Mouse (Mus musculus) ovary, postnatal 10 days (tissue): ENCODE data around the gene Pomgnt2.
A peak's percentile ranks its signal among the peaks of the same experiment; 100 is the strongest.
"Not testable (repeated sequence)": the region's sequence is repeated elsewhere in the genome, so short reads cannot be mapped to it uniquely, and the experiment has no call there.

Source experiments
- DNase-seq: peaks from one replicate; pipeline ENCODE4 v3.0.0; 2022; ENCODE audit warnings: low spot score

The Pomgnt2 gene

DNA sequence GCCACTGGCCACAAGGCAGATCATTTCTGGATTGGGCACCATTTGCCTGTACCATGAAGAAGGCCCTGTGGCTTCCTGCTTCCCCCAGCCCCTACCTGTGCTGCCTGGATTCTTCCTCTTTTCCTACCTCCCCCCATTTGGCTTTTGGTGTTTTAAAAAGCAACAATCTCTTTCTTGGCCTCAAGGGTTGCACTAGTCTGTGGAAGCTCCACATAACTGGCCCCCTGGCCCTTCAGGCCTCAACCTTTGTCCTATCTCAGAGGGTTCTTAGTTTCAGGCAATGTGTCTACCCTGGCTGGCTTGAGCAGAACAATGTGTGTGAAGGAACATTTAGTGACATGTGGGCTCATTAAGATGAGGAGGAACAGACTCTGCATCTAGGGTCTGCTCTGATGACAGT lies at the start of gene Pomgnt2:
TSS of gene Pomgnt2 (minus strand) at position 101 of the 400 bp plus-strand sequence.
- no peak for DNase-seq

- DNase-seq: no peak
These were observed 42.9 kb upstream of the Pomgnt2 start for GRCm38 (mm10) chr9:122039848-122040247.

GRCm38 (mm10) chr9:122038631-122039030 lies 41.7 kb upstream of the Pomgnt2 start:
- no peak for DNase-seq

DNA sequence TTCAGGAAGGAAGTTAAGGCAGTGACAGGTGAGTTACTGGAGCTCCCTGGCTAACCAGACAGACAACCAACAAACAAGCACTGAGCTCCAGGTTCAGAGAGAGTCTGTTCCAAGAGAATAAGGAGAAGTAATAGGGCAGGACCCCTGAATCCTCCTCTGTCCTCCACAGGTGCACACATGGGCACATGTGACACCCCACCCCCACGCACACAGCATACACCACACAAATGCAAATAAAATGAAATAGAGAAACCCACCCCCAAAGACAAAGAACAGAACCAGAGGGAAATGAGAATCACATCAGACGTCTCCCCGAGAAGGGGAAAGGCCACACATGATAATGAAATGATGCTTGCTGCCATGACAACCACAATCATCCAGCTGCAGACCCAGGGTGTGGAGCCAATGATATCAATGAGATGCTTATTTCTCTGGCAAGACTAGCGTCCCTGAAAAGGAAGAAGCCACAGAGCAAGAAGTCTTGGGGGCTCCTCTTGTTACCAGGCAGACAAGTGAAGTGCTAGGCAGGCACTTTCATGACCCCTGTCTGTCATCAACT lies 39.7 kb upstream of the Pomgnt2 start:
- DNase-seq: no peak

- DNase-seq: no peak
These were observed 38.9 kb upstream of the Pomgnt2 start for GRCm38 (mm10) chr9:122035807-122036206.

GRCm38 (mm10) chr9:122034949-122035348 lies 38.0 kb upstream of the Pomgnt2 start:
- no peak for DNase-seq

DNA sequence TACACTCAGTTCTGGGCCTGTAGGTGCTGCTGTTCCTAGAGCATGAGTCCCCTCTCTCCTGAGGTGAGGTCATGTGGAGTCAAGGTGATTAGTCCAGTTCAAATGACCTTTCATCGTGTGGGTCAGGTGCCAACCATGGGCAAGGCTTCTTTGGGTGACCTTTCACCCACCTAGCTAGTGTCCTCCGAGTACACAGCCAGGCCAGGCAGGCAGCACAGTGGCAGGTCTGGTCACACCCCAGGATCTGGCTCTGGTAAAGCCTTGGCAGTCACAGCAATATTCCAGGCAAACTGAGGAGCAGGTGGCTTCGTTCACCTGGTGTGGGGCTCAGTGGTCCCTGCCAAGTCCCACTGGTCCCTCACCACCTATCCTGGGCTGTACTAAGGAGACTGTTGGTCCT lies 35.2 kb upstream of the Pomgnt2 start:
- DNase-seq: no peak

DNA sequence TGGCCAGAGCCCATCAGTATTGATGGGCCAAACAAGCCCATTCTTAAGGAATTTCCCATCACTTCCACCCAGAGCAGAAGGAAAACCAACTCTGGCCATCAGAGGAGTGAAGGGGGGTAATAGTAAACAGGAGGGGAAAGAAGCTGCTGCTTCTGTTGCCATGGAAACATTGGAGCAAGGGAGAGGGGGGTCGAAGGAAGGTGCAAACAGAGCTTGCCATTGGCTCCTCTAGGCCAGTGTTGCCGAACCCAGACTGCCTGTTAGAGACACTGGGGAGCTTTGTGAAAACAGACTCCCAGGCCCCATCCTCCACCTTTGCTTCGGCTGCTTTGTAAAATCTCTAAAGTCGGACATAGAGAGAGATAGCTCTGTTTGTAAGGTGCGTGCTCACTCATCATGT lies 33.8 kb upstream of the Pomgnt2 start:
- no peak for DNase-seq

GRCm38 (mm10) chr9:122029765-122030164 lies 32.9 kb upstream of the Pomgnt2 start:
- no peak for DNase-seq

DNA sequence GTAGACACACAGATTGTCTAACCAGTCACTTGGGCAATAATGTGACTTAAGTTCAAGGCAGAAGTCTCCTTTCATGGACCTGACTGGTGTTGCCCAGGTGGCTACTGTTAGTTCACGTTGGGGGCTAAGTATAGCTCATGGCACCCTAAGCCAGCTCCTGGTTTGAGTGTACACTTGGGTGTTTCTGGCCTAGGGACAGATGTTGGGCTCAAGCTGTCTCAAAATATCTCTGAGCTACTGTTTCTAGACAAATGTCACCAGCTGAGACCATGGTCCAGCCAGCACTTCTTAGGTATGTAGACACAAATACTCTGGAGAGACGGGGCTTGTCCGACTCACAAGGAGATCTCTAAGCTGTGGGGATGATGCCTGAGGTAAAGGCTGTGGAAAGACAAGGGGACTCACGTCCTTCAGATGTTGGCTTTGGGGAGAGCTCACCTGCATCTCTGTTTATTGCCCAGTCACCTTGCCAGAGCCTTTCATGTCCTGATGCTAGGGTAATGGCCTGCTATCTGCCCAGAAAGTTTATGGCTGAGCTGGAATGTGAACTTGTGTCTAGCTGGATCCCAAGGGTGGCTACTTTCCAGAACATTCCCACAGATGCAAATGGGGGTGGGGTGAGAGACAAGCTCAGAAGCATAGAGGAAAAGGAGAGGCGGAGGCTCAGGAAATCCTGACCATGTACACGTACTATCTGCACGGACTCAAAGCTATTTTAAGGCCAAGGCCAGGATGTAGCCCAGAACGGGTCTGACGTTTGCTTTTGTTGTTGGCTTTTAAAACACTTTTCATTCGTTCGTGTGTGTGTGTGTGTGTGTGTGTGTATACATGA lies 31.2 kb upstream of the Pomgnt2 start:
- DNase-seq: no peak

DNA sequence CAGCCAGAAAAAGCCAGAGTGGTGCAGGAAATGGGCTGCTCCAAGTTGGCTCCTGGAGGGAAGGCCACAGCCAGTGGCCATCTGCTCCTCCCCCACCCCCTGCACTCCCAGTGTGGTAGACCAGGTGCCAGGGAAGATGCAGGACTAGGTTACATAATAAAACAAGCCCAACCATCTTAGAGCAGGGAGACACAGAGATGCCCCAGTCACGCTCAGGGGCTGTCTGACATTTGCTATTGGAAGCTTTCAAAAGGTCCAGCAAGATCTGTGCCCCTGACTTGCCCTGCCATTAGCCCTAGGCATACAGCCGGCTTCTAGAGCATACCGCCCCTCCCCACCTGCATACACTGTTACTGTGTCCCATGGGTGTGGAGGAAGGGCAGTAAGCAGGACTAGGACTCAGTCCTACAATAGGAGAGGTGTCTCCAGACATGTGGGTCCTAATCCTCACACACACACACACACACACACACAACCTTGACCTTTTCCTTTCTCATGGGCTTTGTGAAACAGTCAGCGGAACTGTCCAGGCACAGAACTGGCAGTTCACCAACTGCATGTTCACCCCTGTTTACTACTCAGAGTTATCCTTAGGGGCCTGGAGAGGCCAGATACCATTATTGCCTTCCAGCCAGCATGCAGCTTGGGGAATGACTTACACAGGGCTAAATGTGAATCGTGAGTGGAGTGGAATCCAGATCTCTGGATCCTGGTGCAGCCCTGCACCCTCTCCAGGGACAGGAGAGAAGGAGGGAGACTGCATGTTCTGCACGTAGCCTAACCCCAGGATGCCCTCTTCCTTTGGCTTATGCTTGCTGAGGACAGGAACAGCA lies 30.4 kb upstream of the Pomgnt2 start:
- DNase-seq: no peak

DNA sequence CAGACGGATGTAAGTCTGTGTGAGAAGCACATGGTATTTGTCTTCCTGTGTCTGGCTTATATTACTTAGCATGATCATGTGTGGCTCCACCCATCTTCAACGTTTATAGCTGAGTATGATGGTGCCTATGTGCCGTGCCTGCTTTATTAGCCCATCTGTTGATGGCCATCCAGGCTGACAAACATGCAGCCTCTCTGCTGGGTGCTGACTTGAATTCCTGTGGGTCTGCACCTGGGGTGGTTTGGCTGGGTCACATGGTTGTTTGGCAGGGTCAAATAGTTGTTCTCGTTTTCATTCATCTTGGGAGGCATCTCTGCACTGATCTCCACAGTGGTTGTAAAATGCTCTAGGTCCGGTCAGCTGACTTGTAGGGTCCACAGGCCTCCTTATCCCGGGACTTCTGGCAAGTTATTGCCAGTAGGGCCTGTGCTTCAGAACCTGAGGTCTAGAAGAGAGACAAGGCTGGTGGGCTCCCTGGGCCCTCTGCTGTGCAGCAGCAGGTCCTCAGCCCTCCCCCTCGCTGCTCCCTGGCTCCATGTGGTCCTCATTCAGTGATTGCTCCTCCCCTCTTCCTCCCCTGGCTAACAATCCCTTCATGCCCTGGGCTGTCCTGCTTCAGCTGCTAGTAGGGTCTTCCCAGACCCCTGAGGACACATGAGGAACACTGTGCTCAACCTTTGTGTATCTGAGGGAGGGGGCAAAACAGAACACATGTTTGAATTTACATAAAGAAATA lies 29.1 kb upstream of the Pomgnt2 start:
- DNase-seq: no peak

DNA sequence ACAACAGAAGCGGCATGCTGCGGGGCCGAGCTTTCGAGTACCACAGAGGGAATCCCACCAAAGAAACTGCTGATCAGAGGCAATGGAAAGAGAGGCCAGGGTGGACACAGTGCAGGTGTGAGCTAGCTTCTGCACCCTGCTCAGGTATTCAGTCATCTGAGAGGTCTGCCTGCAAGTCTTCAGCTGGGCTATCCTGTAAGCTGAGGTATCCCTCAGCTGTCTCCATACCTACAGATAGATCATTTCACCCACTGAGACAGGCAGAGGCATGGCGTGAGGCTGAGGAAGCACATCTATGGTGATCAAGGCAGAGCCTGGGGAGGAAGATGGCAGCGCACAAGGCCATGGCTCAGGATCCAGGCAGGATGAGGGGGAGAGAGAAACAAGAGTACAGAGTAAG lies 27.5 kb upstream of the Pomgnt2 start:
- DNase-seq: no peak

DNA sequence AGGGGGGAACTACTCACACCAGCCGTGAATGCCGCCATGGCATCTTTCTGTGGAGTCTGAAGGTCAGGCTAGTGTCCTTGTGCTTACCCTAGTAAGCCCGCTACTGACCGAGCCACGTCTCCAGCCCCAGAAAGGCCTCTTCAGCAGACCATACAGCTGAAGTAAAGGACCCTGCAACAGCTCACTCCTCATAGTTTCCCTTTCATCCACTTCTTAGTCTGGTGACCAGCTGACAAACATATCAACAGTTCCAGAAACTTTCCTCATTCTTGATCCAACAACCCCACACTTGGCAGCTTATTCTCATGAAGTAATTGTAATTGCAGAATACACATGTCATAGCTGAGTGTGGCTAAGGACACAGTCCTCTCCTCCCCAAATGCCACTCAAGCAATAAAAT lies 27.0 kb upstream of the Pomgnt2 start:
- DNase-seq: no peak

- no peak for DNase-seq
These were observed 25.9 kb upstream of the Pomgnt2 start for GRCm38 (mm10) chr9:122022776-122023175.

GRCm38 (mm10) chr9:122021581-122021980 lies 24.7 kb upstream of the Pomgnt2 start:
- DNase-seq: no peak

- DNase-seq: not testable (repeated sequence)
These were observed 24.3 kb upstream of the Pomgnt2 start for GRCm38 (mm10) chr9:122021171-122021570.

DNA sequence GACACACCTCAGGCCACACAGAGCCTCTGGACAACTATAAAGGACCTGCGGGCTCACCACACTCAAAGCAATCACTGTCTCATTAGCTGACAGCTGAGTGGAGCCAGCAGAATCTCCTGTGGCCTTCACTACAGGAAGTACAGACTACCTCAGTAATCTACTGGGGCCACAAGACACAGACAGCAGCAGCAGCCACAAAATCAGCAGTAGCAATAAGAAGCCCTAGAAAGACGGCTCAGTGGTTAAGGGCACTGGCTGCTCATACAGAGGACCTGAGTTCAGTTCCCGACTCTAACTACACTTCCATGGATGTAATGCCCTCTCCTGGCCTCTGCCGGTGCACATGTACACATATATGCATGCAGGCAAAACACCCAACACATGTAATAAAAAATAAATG lies 23.4 kb upstream of the Pomgnt2 start:
- DNase-seq: no peak

DNA sequence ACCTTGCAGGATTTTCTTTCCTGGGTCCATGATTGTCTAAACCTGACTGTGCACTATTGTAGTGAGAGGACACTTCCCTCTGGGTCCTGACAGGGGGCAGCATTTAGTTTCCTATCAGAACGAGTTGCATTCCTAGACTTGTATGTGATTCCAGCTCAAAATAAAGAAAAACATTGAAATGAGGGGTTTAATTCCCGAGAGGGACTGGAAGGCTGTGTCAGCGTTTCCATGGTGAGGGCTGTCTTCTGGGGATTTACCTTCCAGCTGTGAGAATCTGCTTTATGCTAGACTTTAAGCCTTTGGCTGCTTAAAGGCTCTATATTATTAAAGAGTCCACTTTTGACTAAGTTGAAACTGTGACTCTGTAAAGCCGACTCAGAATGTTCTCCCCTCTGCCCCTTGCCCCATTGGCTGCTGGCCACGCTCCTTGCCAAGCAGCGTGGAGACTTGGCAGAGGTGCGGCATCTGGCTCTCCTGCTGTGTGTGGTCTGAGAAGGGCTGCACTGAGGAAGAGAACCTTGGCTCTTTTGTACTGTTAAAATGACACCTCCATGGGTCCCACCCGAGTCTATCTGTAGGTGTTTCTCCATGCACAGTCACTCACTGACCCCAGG lies 22.0 kb upstream of the Pomgnt2 start:
- DNase-seq: no peak

- DNase-seq: no peak
These were observed 21.2 kb upstream of the Pomgnt2 start for GRCm38 (mm10) chr9:122018079-122018478.

- DNase-seq: peak; percentile 71
These were observed 17.3 kb upstream of the Pomgnt2 start for GRCm38 (mm10) chr9:122014241-122014667.

DNA sequence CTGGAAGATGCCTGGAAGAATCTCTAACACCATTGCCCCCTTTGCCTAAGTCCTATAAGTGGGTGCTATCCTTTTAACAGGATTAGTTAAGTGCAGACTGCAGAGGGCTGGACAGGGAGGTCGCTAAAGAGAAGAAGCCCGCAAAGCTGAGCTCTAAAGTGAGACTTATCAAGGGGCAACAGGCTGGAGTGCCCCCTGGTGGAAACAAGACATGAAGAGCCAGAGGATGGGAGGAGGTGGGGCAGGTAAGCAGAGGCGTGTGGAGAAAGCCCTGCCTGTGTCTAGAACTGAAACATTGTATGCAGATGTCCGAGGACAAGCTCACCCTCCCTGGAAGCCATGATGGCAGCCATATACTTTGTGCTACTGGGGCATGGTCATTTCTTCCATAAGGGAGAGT lies 16.7 kb upstream of the Pomgnt2 start:
- no peak for DNase-seq
